Mouse (Mus musculus): ENCODE data around the gene Pkp3.

The Pkp3 gene

DNA sequence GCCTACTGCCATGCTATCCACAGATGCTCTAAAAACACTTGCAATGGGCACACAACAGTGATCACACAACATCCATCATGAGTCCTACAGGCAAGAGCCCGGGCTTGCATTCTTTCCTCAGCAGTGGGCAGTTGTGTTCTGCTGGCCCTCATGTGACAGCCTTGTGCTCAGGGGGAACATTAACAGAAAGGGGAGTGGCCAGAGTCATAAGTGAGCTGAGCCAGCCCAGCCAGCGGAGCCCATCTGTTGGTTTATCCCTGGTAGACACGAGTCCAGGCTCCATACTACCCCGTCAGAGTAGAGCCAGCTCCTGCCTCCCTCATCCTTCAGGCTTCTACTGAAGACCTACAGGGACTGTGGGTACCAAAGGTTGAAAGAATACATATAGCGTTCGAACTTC is 15.9 kb downstream of the Pkp3 start:
- DNase-seq (ENCODE audit: low spot score in 2 of 2), result no peak

DNA sequence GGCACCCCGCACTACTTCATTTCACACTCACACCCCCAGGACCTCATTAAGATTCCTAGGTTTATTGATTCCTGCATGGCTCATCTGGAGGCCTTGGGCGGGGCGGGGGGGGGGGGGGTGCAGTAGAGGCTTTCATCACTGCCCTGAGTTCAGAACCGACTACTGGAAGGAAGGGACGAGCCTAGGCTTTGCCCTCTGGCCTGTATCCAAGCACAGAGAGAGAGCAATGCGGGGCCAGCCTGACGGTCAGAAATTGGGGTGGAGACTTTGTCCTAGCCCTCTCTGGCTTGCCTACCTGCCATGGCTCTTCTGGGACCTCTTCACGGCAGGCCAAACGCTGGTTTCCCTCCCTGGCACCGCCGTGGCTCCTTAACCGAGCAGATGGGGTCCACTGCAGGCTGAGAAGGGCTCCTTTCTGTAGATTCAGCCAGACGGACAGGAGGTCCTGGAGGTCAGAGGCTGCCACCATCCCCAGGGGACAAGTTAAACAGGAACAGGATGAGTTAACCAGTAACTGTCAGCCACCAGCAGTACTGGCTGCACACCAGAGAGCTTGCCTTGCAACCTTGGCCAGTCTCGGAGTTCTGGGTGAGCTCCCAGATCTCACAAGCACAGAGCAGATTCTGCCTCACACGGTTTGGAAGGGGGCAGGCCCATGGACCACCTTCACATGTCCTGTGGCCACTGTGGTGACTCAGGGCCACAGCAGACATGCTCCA is 16.6 kb downstream of the Pkp3 start:
- DNase-seq (ENCODE audit: low spot score in 2 of 2), result no peak

GRCm38 (mm10) chr7:141096021-141096420 is 18.0 kb downstream of the Pkp3 start:
- no peak for DNase-seq (ENCODE audit: low spot score in 2 of 2)

DNA sequence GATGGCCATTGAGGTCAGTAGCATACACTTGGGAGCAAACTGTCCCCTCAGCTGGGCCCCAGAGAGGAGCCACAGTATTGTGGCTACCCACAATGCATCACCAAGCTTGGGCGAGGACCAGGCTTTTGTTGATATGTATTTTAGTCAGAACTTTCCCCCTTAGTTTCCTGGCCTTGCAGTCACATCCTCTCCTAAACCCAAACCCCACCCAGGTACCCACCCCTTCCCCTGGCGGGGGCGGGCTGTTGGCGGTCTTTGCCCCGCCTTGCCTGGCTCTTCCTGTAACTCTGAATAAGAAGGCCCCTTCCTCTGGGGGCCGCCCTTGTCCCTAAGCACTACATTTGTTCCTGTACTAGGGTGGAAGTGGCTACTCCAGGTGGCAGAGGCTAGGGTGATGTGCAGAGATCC is 18.6 kb downstream of the Pkp3 start:
- DNase-seq (ENCODE audit: low spot score in 2 of 2), result no peak

- no peak for DNase-seq (ENCODE audit: low spot score in 2 of 2)
Measured at GRCm38 (mm10) chr7:141097177-141097576, 19.2 kb downstream of the Pkp3 start.

DNA sequence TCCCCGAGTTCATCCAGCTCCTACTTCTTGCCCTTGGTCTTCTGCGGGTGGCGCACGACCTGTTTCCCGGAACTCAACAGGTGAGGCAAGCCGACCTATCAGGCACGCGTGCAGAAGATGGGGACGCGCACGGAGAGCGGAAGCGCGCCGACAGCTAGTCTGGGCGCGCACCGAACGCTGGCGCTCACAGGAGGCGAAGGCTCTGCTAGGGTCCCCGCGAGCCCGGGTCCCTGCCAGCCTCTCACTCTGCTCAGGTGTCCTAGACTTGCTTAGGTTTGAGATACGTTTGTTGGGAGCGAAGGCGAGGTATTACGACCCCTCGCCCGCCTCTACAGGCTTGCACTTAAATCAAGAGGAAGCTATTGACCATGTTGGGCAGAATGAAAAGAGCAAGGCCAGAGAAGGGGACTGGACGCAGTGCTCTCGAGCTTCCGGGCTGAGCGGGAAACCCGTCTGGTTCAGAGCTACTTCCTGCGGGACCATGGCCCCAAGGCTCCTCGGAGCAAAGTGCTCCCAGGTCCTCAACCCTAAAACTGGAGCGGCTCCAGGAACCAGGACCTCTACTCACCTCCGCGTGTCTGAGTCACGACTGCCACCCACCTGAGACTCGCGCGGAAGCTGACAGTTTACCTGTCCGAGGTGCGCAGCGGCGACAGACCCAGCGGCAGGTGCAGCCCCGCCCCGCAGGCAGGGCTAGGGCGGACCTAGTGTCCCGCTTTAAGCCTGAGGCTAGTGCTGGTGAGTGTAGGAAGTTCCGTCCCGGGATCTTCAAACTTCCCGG is 22.1 kb downstream of the Pkp3 start, which contains the start of gene Sigirr:
Gene Sigirr, minus strand, starts transcription at position 662 of the 781 bp plus-strand sequence.
- DNase-seq (ENCODE audit: low spot score in 2 of 2), result peak in 1 of 2 experiments; percentile 64

GRCm38 (mm10) chr7:141103161-141103560 is 25.1 kb downstream of the Pkp3 start:
- DNase-seq (ENCODE audit: low spot score in 2 of 2), result no peak

DNA sequence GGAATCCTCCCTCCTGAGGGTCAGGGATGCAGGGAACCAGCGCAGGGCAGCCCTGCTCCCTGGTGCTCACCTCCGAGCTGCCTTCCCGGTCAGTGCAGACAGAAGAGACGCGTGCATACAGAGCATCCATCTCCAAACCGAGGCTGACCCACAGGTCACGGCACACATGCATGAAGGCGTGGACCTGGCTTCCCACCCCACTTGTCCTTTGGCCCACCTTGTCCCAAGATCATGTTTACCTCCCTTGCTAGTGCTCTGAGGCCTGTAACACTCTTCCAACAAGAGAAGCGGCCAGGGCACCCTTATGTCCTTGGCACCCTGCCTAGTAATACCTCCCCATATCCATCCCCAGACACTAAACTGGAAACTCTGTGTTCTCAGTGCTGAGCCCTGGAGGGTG is 37.9 kb downstream of the Pkp3 start:
- DNase-seq (ENCODE audit: low spot score in 2 of 2), result no peak

GRCm38 (mm10) chr7:141117636-141118035 is 39.6 kb downstream of the Pkp3 start, which contains the start of gene Ano9:
TSS of gene Ano9 (minus strand) at chr7:141117806.
- DNase-seq (ENCODE audit: low spot score in 2 of 2), result peak in 1 of 2 experiments; percentile 21

DNA sequence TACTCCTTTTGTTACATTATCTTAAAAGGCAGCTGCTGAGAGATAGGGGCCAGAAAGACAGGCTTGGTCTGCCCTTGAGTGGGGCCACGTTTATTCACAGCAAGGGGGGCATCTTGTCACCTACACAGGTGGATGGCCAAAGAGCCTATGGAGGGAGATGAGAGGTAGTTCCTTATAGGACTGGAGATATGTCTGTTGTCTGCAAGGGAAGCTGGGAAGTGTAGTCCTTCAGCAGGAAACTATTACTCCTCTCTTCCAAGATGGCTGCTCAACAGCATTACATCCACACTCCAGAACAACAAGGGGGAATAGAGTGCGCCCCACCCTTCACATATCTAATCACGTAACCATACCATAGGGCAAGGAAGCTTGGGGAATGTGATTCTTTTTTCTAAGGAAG is 41.5 kb downstream of the Pkp3 start:
- no peak for DNase-seq (ENCODE audit: low spot score in 2 of 2)

- no peak for DNase-seq (ENCODE audit: low spot score in 2 of 2)
Measured at GRCm38 (mm10) chr7:141120605-141121004, 42.6 kb downstream of the Pkp3 start.

- no peak for DNase-seq (ENCODE audit: low spot score in 2 of 2)
Measured at GRCm38 (mm10) chr7:141121051-141121531, 43.1 kb downstream of the Pkp3 start.

- DNase-seq (ENCODE audit: low spot score in 2 of 2), result no peak
Measured at GRCm38 (mm10) chr7:141122245-141122644, 44.2 kb downstream of the Pkp3 start, which contains the start of gene Ptdss2. TSS of gene Ptdss2 (plus strand) at chr7:141122382.

- peak; percentile 91 to 97 for DNase-seq (ENCODE audit: low spot score in 2 of 2)
Measured at GRCm38 (mm10) chr7:141122689-141123516, 44.9 kb downstream of the Pkp3 start.

DNA sequence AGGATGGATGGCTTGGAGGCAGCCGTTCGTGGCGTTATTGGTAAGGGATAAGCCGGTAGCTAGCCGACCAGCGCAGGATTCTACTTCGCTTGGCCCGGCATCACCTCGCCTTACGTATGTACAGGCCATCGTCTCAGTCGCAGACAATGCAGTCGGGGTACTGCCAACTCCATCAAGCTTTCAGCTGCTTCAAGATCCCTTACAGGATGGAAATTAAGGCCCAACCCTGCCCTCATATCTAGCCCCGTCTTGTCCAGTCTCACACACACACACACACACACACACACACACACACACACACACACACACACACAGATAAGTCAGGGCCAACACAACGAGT is 45.5 kb downstream of the Pkp3 start:
- no peak for DNase-seq (ENCODE audit: low spot score in 2 of 2)

DNA sequence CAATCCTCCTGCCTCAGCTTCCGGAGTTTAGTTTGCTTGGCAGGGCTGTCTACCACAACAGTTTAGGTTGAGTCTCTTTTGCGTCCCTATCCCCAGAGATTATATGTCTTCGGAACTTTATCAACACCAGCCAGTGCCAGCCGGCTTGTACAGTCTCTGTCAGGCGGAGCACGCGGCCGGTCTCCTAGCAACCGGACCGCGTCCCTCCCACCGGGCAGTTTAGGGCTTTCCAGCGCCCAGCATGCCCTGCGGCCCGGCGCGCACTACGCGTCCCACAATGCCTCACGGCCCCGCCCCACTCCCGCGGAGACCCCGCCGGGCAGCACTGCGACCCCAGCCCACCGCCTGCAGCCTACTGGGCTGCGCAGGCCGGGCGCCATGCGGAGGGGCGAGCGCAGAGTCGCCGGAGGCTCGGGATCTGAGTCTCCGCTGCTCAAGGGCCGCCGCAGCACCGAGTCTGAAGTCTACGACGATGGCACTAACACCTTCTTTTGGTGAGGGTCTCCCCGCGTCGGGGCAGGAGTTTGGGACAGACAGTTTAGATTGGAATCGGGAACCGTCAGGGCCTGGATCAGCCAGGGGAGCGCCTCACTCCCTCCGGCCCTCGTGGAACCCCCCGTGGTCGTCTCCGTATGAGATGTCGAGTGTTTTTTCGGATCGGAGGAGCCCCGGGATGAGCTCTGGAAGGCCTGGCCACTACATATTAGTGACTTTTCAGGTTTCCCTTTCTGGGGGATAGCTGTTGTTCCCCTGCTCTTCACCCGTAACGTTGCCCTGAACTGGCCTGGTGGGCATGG is 53.2 kb downstream of the Pkp3 start:
- peak; percentile 77 to 83 for DNase-seq (ENCODE audit: low spot score in 2 of 2)

GRCm38 (mm10) chr7:141131904-141132755 is 54.1 kb downstream of the Pkp3 start:
- no peak for DNase-seq (ENCODE audit: low spot score in 2 of 2)

All from urinary bladder, adult 18-20 months (tissue).